Mouse (Mus musculus): ENCODE data around the gene Gps1. TPM values are rescaled to one million over a fixed set of nuclear protein-coding genes. Genes with fewer than 3 reads are reported as not detected.

Gene Gps1
- polyA plus RNA-seq, 1 experiment from 2014 or later, result 124 TPM

DNA sequence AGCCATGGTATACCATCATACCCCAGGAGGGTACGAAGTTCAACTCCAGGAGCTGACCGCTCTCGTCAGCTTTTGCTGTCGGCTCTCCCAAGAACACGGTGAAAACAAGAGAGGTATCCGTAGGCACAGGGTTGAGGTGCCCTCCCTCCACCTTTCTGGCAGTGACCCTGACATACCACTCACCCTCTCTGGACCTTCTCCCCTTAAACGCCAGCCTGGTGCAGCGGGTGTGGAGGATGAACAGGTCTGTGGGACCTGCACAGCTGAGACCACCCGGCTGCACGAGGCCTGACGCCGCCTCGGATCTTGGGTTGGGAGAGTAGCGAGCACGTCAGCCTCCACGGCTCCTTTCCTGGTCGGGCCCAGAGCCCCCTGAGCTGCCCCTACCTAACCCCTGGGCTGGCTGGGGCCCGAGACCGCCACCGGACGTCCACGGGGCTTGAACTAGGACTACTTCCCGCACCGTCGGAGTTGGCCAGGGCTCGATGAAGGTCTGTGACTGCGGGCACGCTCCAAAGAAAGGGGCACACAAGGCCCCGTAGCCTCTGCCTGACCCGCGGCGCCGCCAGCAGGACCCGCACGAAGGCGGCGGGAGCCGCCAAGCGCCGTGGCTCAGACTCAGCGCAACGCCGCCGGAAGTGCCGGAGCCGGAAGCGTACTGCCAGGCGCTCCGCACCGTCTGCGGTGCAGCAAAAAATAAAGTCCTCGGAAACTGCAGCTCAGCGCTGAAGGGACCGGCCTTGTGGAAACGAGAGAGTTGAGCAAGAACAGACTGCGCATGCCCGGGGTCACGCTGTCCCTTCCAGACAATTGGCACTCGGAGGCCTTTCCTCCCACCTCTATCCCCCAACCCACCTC lies 11.9 kb downstream of the Gps1 start, which contains the start of gene Dus1l:
Gene Dus1l, minus strand, starts transcription at position 648 of the 858 bp plus-strand sequence.
- ATAC-seq (replicated peaks; ENCODE audit: extremely low read depth, insufficient read depth, low FRiP score), result peak; percentile 88
- peak within 1 kb of the TSS; percentile 99 for H3K9ac ChIP-seq (ENCODE audit: low read length)
- H3K4me3 ChIP-seq (ENCODE audit: low read length), result peak within 1 kb of the TSS; percentile 99
- H3K9me3 ChIP-seq (replicated peaks; ENCODE audit: control insufficient read depth, low read length), result no peaks in the 10 kb centered on the region
- peak within 1 kb of the TSS; percentile 91 for H3K27ac ChIP-seq (ENCODE audit: low read length)
- peaks cover 13% of the 10 kb centered on the region for H3K36me3 ChIP-seq (ENCODE audit: control insufficient read depth, insufficient read depth)
- WGBS, result 2% methylated on average over 59 of the region's 59 CpGs
- H3K4me1 ChIP-seq (ENCODE audit: control insufficient read depth, insufficient read depth, low read length), result peaks cover 19% of the 10 kb centered on the region
- no peaks in the 10 kb centered on the region for H3K27me3 ChIP-seq (ENCODE audit: control insufficient read depth, insufficient read depth, low read length)
- peak within 1 kb of the TSS; percentile 98 for H3K4me2 ChIP-seq (ENCODE audit: low read depth, low read length)

DNA sequence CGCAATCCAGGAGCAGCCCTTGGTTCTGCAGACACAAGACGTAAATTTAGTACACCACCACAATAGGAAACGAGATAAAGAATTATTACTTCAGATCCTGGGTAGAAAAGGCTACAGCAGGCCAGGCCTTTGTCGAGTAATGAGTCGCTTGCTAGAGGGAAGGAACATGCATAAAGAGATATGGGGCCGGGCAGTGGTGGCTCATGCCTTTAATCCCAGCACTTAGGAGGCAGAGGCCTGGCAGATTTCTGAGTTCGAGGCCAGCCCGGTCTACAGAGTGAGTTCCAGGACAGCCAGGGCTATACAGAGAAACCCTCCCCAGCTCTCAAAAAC lies 12.5 kb downstream of the Gps1 start:
- WGBS, result 18% methylated on average over 8 of the region's 8 CpGs
- H3K27ac ChIP-seq (ENCODE audit: low read length), result peak overlapping the region; percentile 91
- H3K4me3 ChIP-seq (ENCODE audit: low read length), result peak overlapping the region; percentile 99
- peak; percentile 12 for ATAC-seq (replicated peaks; ENCODE audit: extremely low read depth, insufficient read depth, low FRiP score)
- H3K4me1 ChIP-seq (ENCODE audit: control insufficient read depth, insufficient read depth, low read length), result peaks cover 19% of the 10 kb centered on the region
- no peaks in the 10 kb centered on the region for H3K9me3 ChIP-seq (replicated peaks; ENCODE audit: control insufficient read depth, low read length)
- H3K36me3 ChIP-seq (ENCODE audit: control insufficient read depth, insufficient read depth), result peaks cover 11% of the 10 kb centered on the region
- H3K27me3 ChIP-seq (ENCODE audit: control insufficient read depth, insufficient read depth, low read length), result no peaks in the 10 kb centered on the region
- peak overlapping the region; percentile 59 for H3K4me2 ChIP-seq (ENCODE audit: low read depth, low read length)
- peak overlapping the region; percentile 74 for H3K9ac ChIP-seq (ENCODE audit: low read length)

DNA sequence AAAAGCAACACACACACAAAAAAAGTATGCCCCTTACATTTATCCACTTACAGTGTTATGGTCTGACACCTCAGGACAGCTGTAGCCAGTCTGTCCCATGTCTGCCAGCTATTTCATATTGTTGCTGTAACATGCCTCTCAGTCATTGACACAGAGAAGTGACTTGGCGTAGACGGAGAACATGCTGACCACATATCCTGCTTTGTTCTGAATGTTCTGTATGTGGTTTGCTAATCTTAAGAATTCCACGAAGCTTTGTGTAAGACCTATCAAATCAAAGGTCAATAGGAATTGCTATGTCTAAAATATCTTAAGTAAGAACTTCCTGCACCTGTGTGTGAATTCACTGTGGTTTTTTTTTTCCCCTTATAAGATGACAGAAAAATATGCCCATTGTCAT lies 14.2 kb downstream of the Gps1 start:
- no peak overlapping the region for H3K9ac ChIP-seq (ENCODE audit: low read length)
- no peaks in the 10 kb centered on the region for H3K9me3 ChIP-seq (replicated peaks; ENCODE audit: control insufficient read depth, low read length)
- no peak overlapping the region for H3K4me3 ChIP-seq (ENCODE audit: low read length)
- H3K4me1 ChIP-seq (ENCODE audit: control insufficient read depth, insufficient read depth, low read length), result peaks cover 19% of the 10 kb centered on the region
- H3K27ac ChIP-seq (ENCODE audit: low read length), result no peak overlapping the region
- 70% methylated on average over 3 of the region's 3 CpGs for WGBS
- H3K36me3 ChIP-seq (ENCODE audit: control insufficient read depth, insufficient read depth), result peaks cover 3% of the 10 kb centered on the region; the same call in 1 of the 2 replicates
- H3K4me2 ChIP-seq (ENCODE audit: low read depth, low read length), result no peak overlapping the region
- no peaks in the 10 kb centered on the region for H3K27me3 ChIP-seq (ENCODE audit: control insufficient read depth, insufficient read depth, low read length)
- no peak for ATAC-seq (replicated peaks; ENCODE audit: extremely low read depth, insufficient read depth, low FRiP score)

DNA sequence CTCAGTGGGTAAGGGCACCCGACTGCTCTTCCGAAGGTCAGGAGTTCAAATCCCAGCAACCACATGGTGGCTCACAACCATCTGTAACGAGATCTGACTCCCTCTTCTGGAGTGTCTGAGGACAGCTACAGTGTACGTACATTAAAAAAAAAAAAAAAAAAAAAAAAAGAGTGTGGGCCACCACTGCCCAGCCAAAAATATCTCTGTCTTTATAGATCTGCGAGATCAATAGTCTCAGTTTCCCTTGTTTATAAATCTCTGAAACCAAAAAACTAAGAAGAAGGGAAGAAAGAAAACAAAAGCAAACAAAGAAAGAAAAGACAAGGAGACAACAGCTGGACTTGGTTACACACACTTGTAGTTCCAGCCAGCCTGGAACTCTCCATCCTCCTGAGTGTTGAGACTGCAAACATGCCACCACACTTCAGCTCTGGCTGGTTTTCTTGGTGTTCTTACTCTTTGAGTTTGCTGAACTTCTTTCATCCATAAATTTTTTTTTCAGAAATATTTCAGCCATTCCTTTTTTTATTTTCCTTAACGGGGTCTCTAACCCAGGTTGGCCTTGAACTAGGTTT lies 15.3 kb downstream of the Gps1 start:
- ATAC-seq (replicated peaks; ENCODE audit: extremely low read depth, insufficient read depth, low FRiP score), result no peak
- no peak overlapping the region; the same call in 1 of the 2 replicates for H3K4me2 ChIP-seq (ENCODE audit: low read depth, low read length)
- no peaks in the 10 kb centered on the region for H3K9me3 ChIP-seq (replicated peaks; ENCODE audit: control insufficient read depth, low read length)
- no peak overlapping the region for H3K27ac ChIP-seq (ENCODE audit: low read length)
- 0 out of 2 replicates have a peak, but pooled peaks cover 2% of the 10 kb centered on the region for H3K36me3 ChIP-seq (ENCODE audit: control insufficient read depth, insufficient read depth)
- H3K9ac ChIP-seq (ENCODE audit: low read length), result no peak overlapping the region
- no peaks in the 10 kb centered on the region for H3K27me3 ChIP-seq (ENCODE audit: control insufficient read depth, insufficient read depth, low read length)
- peaks cover 19% of the 10 kb centered on the region for H3K4me1 ChIP-seq (ENCODE audit: control insufficient read depth, insufficient read depth, low read length)
- H3K4me3 ChIP-seq (ENCODE audit: low read length), result no peak overlapping the region
- WGBS, result 57% methylated on average over 6 of the region's 6 CpGs

DNA sequence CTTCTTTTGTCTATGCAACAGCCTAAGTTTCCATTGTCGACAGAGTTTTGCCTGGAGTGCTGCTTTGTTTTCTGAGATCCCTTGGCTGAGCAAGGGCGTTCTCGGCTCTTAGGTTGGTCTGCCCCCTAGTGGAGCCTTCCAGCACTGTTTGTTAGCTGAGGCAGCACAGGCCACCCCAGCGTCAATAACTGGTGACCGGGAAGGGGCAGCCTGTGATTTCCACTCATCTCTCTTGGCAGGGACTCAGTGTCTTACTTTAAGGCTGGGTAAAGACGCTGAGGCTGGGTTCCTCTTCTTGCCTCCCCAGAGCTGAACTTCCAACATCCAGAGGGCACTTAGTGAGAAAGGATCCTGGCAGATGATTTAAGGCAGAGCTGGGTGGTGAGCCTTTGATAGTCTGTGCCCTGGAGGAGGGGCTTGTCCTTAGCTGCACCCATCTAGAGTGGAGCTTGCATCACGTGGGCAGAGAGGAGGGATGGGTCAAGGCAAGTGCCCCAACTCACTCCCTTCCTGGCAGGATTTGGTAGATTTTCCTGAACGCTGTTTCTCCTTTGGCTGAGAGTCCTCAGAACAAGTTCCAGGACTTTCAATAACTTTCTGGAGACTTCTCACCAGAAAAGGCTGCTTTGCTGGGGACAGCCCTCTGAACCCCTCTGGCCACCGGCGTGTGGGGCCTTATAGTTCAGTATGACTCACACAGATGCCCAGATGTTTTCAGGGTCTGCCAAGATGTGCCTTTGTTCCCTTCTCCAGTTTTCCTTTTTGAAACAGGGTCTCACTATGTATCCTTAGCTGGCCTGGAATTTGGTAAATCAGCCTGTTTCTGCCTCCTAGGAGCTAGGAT lies 16.2 kb downstream of the Gps1 start:
- H3K27ac ChIP-seq (ENCODE audit: low read length), result peak overlapping the region; percentile 31; the same call in 1 of the 2 replicates
- H3K4me1 ChIP-seq (ENCODE audit: control insufficient read depth, insufficient read depth, low read length), result peaks cover 16% of the 10 kb centered on the region
- no peaks in the 10 kb centered on the region for H3K9me3 ChIP-seq (replicated peaks; ENCODE audit: control insufficient read depth, low read length)
- no peaks in the 10 kb centered on the region for H3K27me3 ChIP-seq (ENCODE audit: control insufficient read depth, insufficient read depth, low read length)
- H3K36me3 ChIP-seq (ENCODE audit: control insufficient read depth, insufficient read depth), result no peaks in the 10 kb centered on the region
- H3K4me3 ChIP-seq (ENCODE audit: low read length), result no peak overlapping the region
- peak overlapping the region; percentile 46 for H3K9ac ChIP-seq (ENCODE audit: low read length)
- H3K4me2 ChIP-seq (ENCODE audit: low read depth, low read length), result peak overlapping the region; percentile 40
- ATAC-seq (replicated peaks; ENCODE audit: extremely low read depth, insufficient read depth, low FRiP score), result peak; percentile 68
- WGBS, result 11% methylated on average over 10 of the region's 10 CpGs

DNA sequence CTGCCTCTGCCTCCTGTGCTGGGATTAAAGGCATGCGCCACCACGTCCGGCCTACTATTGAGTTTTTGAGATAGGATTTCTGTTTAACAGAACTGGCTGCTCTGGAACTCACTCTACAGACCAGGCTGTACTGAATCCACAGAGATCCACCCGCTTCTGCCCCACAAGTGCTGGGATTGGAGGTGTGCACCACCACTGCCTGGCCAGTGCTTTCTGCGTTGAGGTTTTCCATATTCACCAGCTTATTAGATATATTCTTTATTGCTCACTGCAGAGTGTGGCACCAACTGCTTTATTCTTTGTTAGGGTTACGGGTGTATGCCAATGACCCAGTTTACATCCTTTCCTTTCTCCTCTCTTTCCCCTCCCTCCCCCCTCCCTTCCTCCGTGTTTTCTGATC lies 20.2 kb downstream of the Gps1 start:
- no peak overlapping the region for H3K4me2 ChIP-seq (ENCODE audit: low read depth, low read length)
- peaks cover 8% of the 10 kb centered on the region for H3K4me1 ChIP-seq (ENCODE audit: control insufficient read depth, insufficient read depth, low read length)
- H3K27me3 ChIP-seq (ENCODE audit: control insufficient read depth, insufficient read depth, low read length), result no peaks in the 10 kb centered on the region
- H3K27ac ChIP-seq (ENCODE audit: low read length), result no peak overlapping the region
- H3K9ac ChIP-seq (ENCODE audit: low read length), result no peak overlapping the region
- no peak for ATAC-seq (replicated peaks; ENCODE audit: extremely low read depth, insufficient read depth, low FRiP score)
- no peak overlapping the region for H3K4me3 ChIP-seq (ENCODE audit: low read length)
- no peaks in the 10 kb centered on the region for H3K9me3 ChIP-seq (replicated peaks; ENCODE audit: control insufficient read depth, low read length)
- H3K36me3 ChIP-seq (ENCODE audit: control insufficient read depth, insufficient read depth), result peaks cover 32% of the 10 kb centered on the region
- WGBS, result 79% methylated on average over 7 of the region's 7 CpGs

DNA sequence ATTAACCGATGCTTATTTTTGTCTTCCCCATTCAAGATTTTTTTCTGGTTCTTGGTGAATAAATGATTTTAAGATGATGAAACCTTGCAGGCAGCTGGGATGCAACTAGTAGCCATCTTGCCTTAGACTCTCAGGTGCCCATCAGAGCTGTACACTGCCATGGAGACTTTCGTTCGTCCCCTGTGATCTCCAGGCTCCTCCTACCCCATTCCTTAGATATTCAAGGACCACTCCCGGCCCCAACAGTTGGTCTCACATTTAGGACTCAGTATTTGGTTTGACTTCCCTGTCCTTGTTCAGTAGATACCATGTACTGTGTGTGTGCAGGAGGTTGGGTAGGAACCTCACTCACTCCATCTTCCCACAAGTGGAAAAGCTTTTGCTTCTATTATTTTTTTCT lies 20.7 kb downstream of the Gps1 start:
- peaks cover 37% of the 10 kb centered on the region for H3K36me3 ChIP-seq (ENCODE audit: control insufficient read depth, insufficient read depth)
- no peak overlapping the region for H3K9ac ChIP-seq (ENCODE audit: low read length)
- ATAC-seq (replicated peaks; ENCODE audit: extremely low read depth, insufficient read depth, low FRiP score), result no peak
- H3K27ac ChIP-seq (ENCODE audit: low read length), result no peak overlapping the region
- H3K27me3 ChIP-seq (ENCODE audit: control insufficient read depth, insufficient read depth, low read length), result no peaks in the 10 kb centered on the region
- WGBS, result 61% methylated on average over 4 of the region's 4 CpGs
- H3K4me2 ChIP-seq (ENCODE audit: low read depth, low read length), result no peak overlapping the region
- H3K4me1 ChIP-seq (ENCODE audit: control insufficient read depth, insufficient read depth, low read length), result peaks cover 7% of the 10 kb centered on the region
- no peak overlapping the region for H3K4me3 ChIP-seq (ENCODE audit: low read length)
- no peaks in the 10 kb centered on the region for H3K9me3 ChIP-seq (replicated peaks; ENCODE audit: control insufficient read depth, low read length)

DNA sequence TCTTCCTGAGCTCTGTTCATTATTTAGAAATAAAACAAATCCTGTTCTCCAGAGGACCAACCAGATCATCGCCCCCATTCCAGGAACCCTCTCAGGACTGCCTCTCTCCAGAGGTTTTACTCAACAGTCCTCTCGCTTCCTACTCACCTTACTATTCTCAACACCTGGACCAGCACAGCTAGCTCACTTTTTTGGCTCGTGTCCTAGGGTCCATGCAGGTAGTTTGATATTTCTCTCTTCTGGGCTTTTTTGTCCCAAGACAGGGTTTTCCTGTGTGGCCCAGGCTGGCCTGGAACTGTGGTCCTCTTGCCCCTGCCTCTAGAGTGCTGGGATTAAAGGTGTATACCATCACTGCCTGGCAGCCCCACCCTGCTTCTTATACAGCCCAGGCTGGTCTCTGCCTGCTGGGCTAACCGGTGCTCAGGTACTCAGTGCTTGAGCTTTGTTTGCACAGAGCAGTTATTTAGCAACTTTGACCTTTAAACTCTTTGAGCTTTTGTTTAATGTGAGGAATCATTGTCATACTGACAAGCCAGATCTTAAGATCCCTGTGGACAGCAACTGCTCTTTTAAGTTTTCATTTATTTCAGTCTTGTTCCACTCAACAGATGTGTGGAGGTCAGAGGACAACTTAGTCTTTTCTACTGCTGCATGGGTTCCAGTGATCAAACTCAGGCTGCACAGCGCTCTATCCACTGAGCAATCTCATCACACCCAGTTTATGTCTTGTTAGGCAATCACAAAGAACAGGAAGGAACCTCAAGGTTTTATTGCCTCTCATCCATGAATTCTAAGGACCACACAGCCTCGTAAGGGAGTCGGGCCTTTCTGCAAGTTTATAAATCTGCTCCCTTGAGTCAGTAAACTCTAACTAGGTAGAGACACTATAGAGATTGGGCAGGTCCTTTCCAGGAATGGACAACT lies 21.6 kb downstream of the Gps1 start:
- H3K4me2 ChIP-seq (ENCODE audit: low read depth, low read length), result no peak overlapping the region
- WGBS, result 88% methylated on average over 7 of the region's 7 CpGs
- H3K27ac ChIP-seq (ENCODE audit: low read length), result no peak overlapping the region
- H3K27me3 ChIP-seq (ENCODE audit: control insufficient read depth, insufficient read depth, low read length), result no peaks in the 10 kb centered on the region
- no peaks in the 10 kb centered on the region for H3K9me3 ChIP-seq (replicated peaks; ENCODE audit: control insufficient read depth, low read length)
- peaks cover 45% of the 10 kb centered on the region for H3K36me3 ChIP-seq (ENCODE audit: control insufficient read depth, insufficient read depth)
- no peak overlapping the region for H3K4me3 ChIP-seq (ENCODE audit: low read length)
- no peak overlapping the region for H3K9ac ChIP-seq (ENCODE audit: low read length)
- no peaks in the 10 kb centered on the region; the same call in 1 of the 2 replicates for H3K4me1 ChIP-seq (ENCODE audit: control insufficient read depth, insufficient read depth, low read length)
- no peak for ATAC-seq (replicated peaks; ENCODE audit: extremely low read depth, insufficient read depth, low FRiP score)

All from heart, embryonic 16.5 days (tissue).